Mouse (Mus musculus): ENCODE measurements at regions not wholly inside any gene's neighbourhood (a gene's known extent, or its start where the extent isn't known, plus 50 kb on each side); places are given as distances from the start of the nearest gene placed in this dataset.

GRCm38 (mm10) chr2:169108037-169108436, 152.7 kb upstream of the Zfp64 start:
- Histone ChIP-seq H3K79me2 (ENCODE audit: control insufficient read depth, insufficient read depth) (no peaks in the 10 kb centered on the region), H3K4me3 (no peak overlapping the region), H3K4me2 (ENCODE audit: low read depth) (no peak overlapping the region), H3ac (ENCODE audit: control insufficient read depth, insufficient read length) (no peak overlapping the region), H3K27me3 (ENCODE audit: control insufficient read depth, insufficient read depth, insufficient read length) (no peaks in the 10 kb centered on the region), H3K36me3 (ENCODE audit: control insufficient read depth, insufficient read depth) (no peaks in the 10 kb centered on the region)
- no peak for TF ChIP-seq MYOD1 (IDR thresholded peaks at IDR 0.05; ENCODE audit: control insufficient read depth in 1 of 3, insufficient read length in 2 of 3, low read depth in 2 of 3)

- no peak overlapping the region for H3K4me3 ChIP-seq
- no peak overlapping the region for H3K4me2 ChIP-seq (ENCODE audit: low read depth)
- no peak for TF ChIP-seq POLR2AphosphoS2 (IDR thresholded peaks at IDR 0.05; ENCODE audit: insufficient read length, low read depth)
- no peak for TF ChIP-seq REST (IDR thresholded peaks at IDR 0.05; ENCODE audit: insufficient read depth, insufficient read length)
- no peak for TF ChIP-seq TCF3 (IDR thresholded peaks at IDR 0.05; ENCODE audit: insufficient read length, low read depth)
- no peak for TF ChIP-seq POLR2A (IDR thresholded peaks at IDR 0.05; ENCODE audit: insufficient read length, low read depth)
- TF ChIP-seq USF1 (IDR thresholded peaks at IDR 0.05; ENCODE audit: low read depth), result no peak
- no peak for TF ChIP-seq MYOD1 (IDR thresholded peaks at IDR 0.05; ENCODE audit: control insufficient read depth in 1 of 3, insufficient read length in 2 of 3, low read depth in 2 of 3)
- TF ChIP-seq MAX (IDR thresholded peaks at IDR 0.05; ENCODE audit: low read depth), result no peak
- TF ChIP-seq SRF (IDR thresholded peaks at IDR 0.05; ENCODE audit: control insufficient read depth, insufficient read length, low read depth), result no peak
- no peak for TF ChIP-seq TCF12 (IDR thresholded peaks at IDR 0.05; ENCODE audit: insufficient read depth, poor library complexity, severe bottlenecking)
- no peak for TF ChIP-seq MYOG (IDR thresholded peaks at IDR 0.05; ENCODE audit: control insufficient read depth in 1 of 3, insufficient read depth in 1 of 3, insufficient read length in 2 of 3, low read depth in 2 of 3)
- TF ChIP-seq CEBPB (IDR thresholded peaks at IDR 0.05; ENCODE audit: insufficient read depth, poor library complexity, severe bottlenecking), result no peak
- TF ChIP-seq E2F4 (IDR thresholded peaks at IDR 0.05; ENCODE audit: insufficient read depth), result no peak
- H3K27me3 ChIP-seq (ENCODE audit: control insufficient read depth, insufficient read depth, insufficient read length), result no peaks in the 10 kb centered on the region
- H3ac ChIP-seq (ENCODE audit: control insufficient read depth, insufficient read length), result no peak overlapping the region
- no peaks in the 10 kb centered on the region for H3K79me2 ChIP-seq (ENCODE audit: control insufficient read depth, insufficient read depth)
- H3K36me3 ChIP-seq (ENCODE audit: control insufficient read depth, insufficient read depth), result no peaks in the 10 kb centered on the region
Measured at GRCm38 (mm10) chr2:169101506-169102261, 146.3 kb upstream of the Zfp64 start.

DNA sequence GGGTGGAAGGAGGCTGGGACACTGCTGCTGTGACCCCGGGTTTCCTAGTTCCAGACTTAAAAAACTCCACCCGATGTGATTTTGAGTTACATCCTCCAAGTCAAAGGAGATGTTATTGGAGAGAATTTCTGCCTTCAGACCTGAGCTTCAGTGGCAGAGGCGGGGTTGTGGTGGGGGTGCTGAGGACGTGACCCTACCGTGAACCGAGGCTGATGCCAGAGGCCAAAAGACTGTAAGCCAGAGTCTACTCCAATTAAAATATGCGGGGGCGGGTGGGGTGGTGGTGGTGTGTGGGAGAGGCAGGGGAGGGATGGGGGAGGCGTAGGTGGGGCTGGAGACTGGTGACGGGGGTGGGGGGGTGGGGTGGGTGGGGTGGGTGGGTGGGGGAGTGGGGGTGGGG, 145.1 kb upstream of the Zfp64 start:
- Histone ChIP-seq H3K79me2 (ENCODE audit: control insufficient read depth, insufficient read depth) (no peaks in the 10 kb centered on the region), H3K4me2 (ENCODE audit: low read depth) (no peak overlapping the region), H3K4me3 (no peak overlapping the region), H3K27me3 (ENCODE audit: control insufficient read depth, insufficient read depth, insufficient read length) (no peaks in the 10 kb centered on the region), H3ac (ENCODE audit: control insufficient read depth, insufficient read length) (no peak overlapping the region), H3K36me3 (ENCODE audit: control insufficient read depth, insufficient read depth) (no peaks in the 10 kb centered on the region)
- TF ChIP-seq USF1 (IDR thresholded peaks at IDR 0.05; ENCODE audit: low read depth) (no peak), MAX (IDR thresholded peaks at IDR 0.05; ENCODE audit: low read depth) (no peak), REST (IDR thresholded peaks at IDR 0.05; ENCODE audit: insufficient read depth, insufficient read length) (no peak), MYOD1 (IDR thresholded peaks at IDR 0.05; ENCODE audit: control insufficient read depth in 1 of 3, insufficient read length in 2 of 3, low read depth in 2 of 3) (no peak), CEBPB (IDR thresholded peaks at IDR 0.05; ENCODE audit: insufficient read depth, poor library complexity, severe bottlenecking) (no peak), TCF12 (IDR thresholded peaks at IDR 0.05; ENCODE audit: insufficient read depth, poor library complexity, severe bottlenecking) (no peak), SRF (IDR thresholded peaks at IDR 0.05; ENCODE audit: control insufficient read depth, insufficient read length, low read depth) (no peak), MYOG (IDR thresholded peaks at IDR 0.05; ENCODE audit: control insufficient read depth in 1 of 3, insufficient read depth in 1 of 3, insufficient read length in 2 of 3, low read depth in 2 of 3) (no peak)

DNA sequence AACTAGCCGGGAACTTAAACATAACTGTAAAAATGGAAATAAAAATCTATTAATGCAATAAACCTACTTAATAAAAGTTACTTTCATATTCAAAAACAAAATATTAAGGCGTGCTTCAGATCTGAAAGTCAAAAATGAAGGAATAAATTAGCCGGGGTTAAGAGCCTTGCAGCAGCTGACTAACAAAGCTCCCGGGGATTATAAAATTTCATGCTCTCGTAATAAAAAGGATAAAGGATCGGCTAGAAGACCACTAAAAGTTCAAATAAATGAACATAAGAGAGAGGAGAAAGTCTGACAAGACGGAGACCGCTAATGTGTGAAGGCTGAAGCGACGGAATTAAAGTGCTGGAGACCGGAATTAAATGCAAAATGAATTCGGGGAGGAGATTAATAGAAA, 144.3 kb upstream of the Zfp64 start:
- TF ChIP-seq E2F4 (IDR thresholded peaks at IDR 0.05; ENCODE audit: insufficient read depth) (no peak), TCF3 (IDR thresholded peaks at IDR 0.05; ENCODE audit: insufficient read length, low read depth) (no peak), POLR2AphosphoS2 (IDR thresholded peaks at IDR 0.05; ENCODE audit: insufficient read length, low read depth) (no peak), REST (IDR thresholded peaks at IDR 0.05; ENCODE audit: insufficient read depth, insufficient read length) (no peak), MYOD1 (IDR thresholded peaks at IDR 0.05; ENCODE audit: control insufficient read depth in 1 of 3, insufficient read length in 2 of 3, low read depth in 2 of 3) (no peak)
- Histone ChIP-seq H3K36me3 (ENCODE audit: control insufficient read depth, insufficient read depth) (no peaks in the 10 kb centered on the region), H3K4me2 (ENCODE audit: low read depth) (no peak overlapping the region), H3K79me2 (ENCODE audit: control insufficient read depth, insufficient read depth) (no peaks in the 10 kb centered on the region), H3K4me3 (no peak overlapping the region), H3K27me3 (ENCODE audit: control insufficient read depth, insufficient read depth, insufficient read length) (no peaks in the 10 kb centered on the region), H3ac (ENCODE audit: control insufficient read depth, insufficient read length) (no peak overlapping the region)

- Histone ChIP-seq H3K4me3 (no peak overlapping the region), H3K4me2 (ENCODE audit: low read depth) (no peak overlapping the region), H3K36me3 (ENCODE audit: control insufficient read depth, insufficient read depth) (no peaks in the 10 kb centered on the region), H3K27me3 (ENCODE audit: control insufficient read depth, insufficient read depth, insufficient read length) (no peaks in the 10 kb centered on the region), H3ac (ENCODE audit: control insufficient read depth, insufficient read length) (no peak overlapping the region), H3K79me2 (ENCODE audit: control insufficient read depth, insufficient read depth) (no peaks in the 10 kb centered on the region)
- TF ChIP-seq POLR2A (IDR thresholded peaks at IDR 0.05; ENCODE audit: insufficient read length, low read depth), result no peak
- TF ChIP-seq MYOD1 (IDR thresholded peaks at IDR 0.05; ENCODE audit: control insufficient read depth in 1 of 3, insufficient read length in 2 of 3, low read depth in 2 of 3), result no peak
- no peak for TF ChIP-seq POLR2AphosphoS2 (IDR thresholded peaks at IDR 0.05; ENCODE audit: insufficient read length, low read depth)
- TF ChIP-seq MAX (IDR thresholded peaks at IDR 0.05; ENCODE audit: low read depth), result no peak
- TF ChIP-seq REST (IDR thresholded peaks at IDR 0.05; ENCODE audit: insufficient read depth, insufficient read length), result no peak
- no peak for TF ChIP-seq TCF3 (IDR thresholded peaks at IDR 0.05; ENCODE audit: insufficient read length, low read depth)
- TF ChIP-seq SRF (IDR thresholded peaks at IDR 0.05; ENCODE audit: control insufficient read depth, insufficient read length, low read depth), result no peak
- no peak for TF ChIP-seq TCF12 (IDR thresholded peaks at IDR 0.05; ENCODE audit: insufficient read depth, poor library complexity, severe bottlenecking)
Measured at GRCm38 (mm10) chr2:169098591-169098990, 143.2 kb upstream of the Zfp64 start.

Data from myocyte (in vitro differentiated cells).